Mouse (Mus musculus) lung, embryonic 14.5 days (tissue): ENCODE measurements around the gene Slc10a7. TPM values are rescaled to one million over a fixed set of nuclear protein-coding genes. Genes with fewer than 3 reads are reported as not detected.
A peak's percentile ranks its signal among the peaks of the same experiment; 100 is the strongest.

Source experiments
- ATAC-seq: fragments of 200-750 bp; cut with Nextera tagmentation; 2 replicates; pipeline ENCODE4 v1.8.0; 2017; ENCODE audit warnings: mild to moderate bottlenecking, moderate TSS enrichment, moderate library complexity; ENCODE audit not compliant: insufficient read depth
- DNase-seq: peaks from one replicate; pipeline ENCODE4 v3.0.0-alpha.2; 2015
- H3K27ac ChIP-seq: fragments of 300-500 bp; sonication (generic); 2 replicates; pipeline ENCODE4 v1.5.1; 2014; ENCODE audit warnings: low read depth, mild to moderate bottlenecking, moderate library complexity
- H3K27me3 ChIP-seq: fragments of 300-500 bp; sonication (generic); 2 replicates; pipeline ENCODE4 v1.6.1; 2014; ENCODE audit warnings: low read length, control low read depth; ENCODE audit not compliant: insufficient read depth
- H3K36me3 ChIP-seq: fragments of 300-500 bp; sonication (generic); 2 replicates; pipeline ENCODE4 v1.6.1; 2014; ENCODE audit warnings: control low read depth; ENCODE audit not compliant: insufficient read depth
- H3K4me1 ChIP-seq: fragments of 300-500 bp; sonication (generic); 2 replicates; pipeline ENCODE4 v1.6.1; 2014; ENCODE audit warnings: antibody characterized with exemption, control low read depth; ENCODE audit not compliant: insufficient read depth
- H3K4me2 ChIP-seq: fragments of 300-500 bp; sonication (generic); 2 replicates; pipeline ENCODE4 v1.6.1; 2014; ENCODE audit warnings: mild to moderate bottlenecking
- H3K4me3 ChIP-seq: fragments of 300-500 bp; sonication (generic); 2 replicates; pipeline ENCODE4 v1.5.1; 2014; ENCODE audit warnings: low read depth, low read length
- H3K9ac ChIP-seq: fragments of 300-500 bp; sonication (generic); 2 replicates; pipeline ENCODE4 v1.6.1; 2014
- H3K9me3 ChIP-seq: fragments of 300-500 bp; sonication (generic); 2 replicates; pipeline ENCODE4 v1.6.1; 2016; ENCODE audit warnings: low read depth, low read length, control low read depth
- CTCF ChIP-seq: IDR thresholded peaks from 2 replicates; pipeline ENCODE4 v1.5.1; 2016; ENCODE audit warnings: antibody characterized with exemption, low read depth
- WGBS: fragments of 180-500 bp; shearing (Covaris S2); extraction: QIAGEN DNeasy Blood & Tissue Kit; methylation state at CpG from one replicate; pipeline ENCODE4 v1.1.7; 2014; 5-methylcytosine and 5-hydroxymethylcytosine counted together
- polyA plus RNA-seq: library from polyadenylated mRNA; unstranded; fragments of >200 nt; fragmentation: Nextera tagmentation; extraction: Ambion mirVana; gene quantifications from 2 replicates; pipeline ENCODE4 v1.2.1, GENCODE M21; 2014

The Slc10a7 gene
- polyA plus RNA-seq, 1 experiment from 2014 or later, result 12.1 TPM

GRCm38 (mm10) chr8:78749861-78750825, 241.0 kb downstream of the Slc10a7 start:
- peak; percentile 14 for DNase-seq
- no peaks in the 10 kb centered on the region for H3K4me1 ChIP-seq
- H3K27me3 ChIP-seq, result no peaks in the 10 kb centered on the region
- no peak for ATAC-seq
- TF ChIP-seq CTCF, result no peak
- no peak overlapping the region for H3K4me2 ChIP-seq
- H3K9ac ChIP-seq, result no peak overlapping the region
- H3K27ac ChIP-seq, result no peak overlapping the region
- no peaks in the 10 kb centered on the region for H3K9me3 ChIP-seq
- WGBS, result 80% methylated on average over 8 of the region's 8 CpGs
- H3K36me3 ChIP-seq, result no peaks in the 10 kb centered on the region
- H3K4me3 ChIP-seq, result no peak overlapping the region

DNA sequence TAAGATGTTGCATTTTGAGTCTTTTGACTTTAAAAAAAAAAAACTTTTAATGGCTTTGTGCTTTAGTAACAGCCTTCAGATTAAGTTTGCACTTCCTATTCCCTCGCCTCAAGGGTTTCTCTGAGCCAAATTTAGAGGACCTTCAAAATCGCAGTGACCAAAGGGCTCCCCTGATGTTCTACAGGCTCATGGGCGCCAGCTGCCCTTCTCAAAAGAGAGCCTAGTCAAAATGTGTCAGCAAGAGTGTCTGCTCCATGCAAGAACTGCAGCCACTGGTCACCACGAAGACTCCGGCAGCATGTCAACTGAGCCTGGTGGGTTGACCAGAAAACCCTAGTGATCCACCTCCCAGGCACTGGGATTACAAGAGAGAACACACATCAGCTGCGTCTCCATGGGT, 242.0 kb downstream of the Slc10a7 start:
- Histone ChIP-seq H3K9me3 (peaks cover under 1% of the 10 kb centered on the region; the same call in 1 of the 2 replicates), H3K4me3 (no peak overlapping the region), H3K4me2 (no peak overlapping the region), H3K27me3 (no peaks in the 10 kb centered on the region), H3K27ac (no peak overlapping the region), H3K4me1 (no peaks in the 10 kb centered on the region), H3K36me3 (no peaks in the 10 kb centered on the region), H3K9ac (no peak overlapping the region)
- 81% methylated on average over 6 of the region's 6 CpGs for WGBS
- DNase-seq (no peak), ATAC-seq (no peak)
- TF ChIP-seq CTCF, result no peak

DNA sequence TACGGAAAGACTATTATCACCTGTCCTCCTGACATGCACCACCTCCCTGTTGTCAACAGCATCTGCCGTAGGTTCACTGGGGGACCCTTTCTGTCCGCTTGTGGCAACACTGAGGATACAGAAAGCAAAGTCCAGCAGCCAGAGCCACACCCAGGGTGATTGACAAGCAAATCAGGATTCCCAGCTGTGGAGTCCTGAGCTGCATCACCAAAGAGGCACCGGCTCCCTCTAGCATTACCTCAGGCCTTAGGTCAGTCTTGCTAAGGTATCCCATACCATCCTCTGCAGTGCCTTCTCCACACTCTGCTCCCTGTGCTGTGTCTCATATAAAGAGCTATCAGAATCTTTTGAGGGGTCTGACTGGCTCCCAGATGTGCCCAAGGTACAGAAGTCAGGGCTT, 245.8 kb downstream of the Slc10a7 start:
- no peaks in the 10 kb centered on the region for H3K36me3 ChIP-seq
- H3K4me3 ChIP-seq, result no peak overlapping the region
- no peak overlapping the region for H3K4me2 ChIP-seq
- no peak for TF ChIP-seq CTCF
- no peaks in the 10 kb centered on the region for H3K27me3 ChIP-seq
- H3K9me3 ChIP-seq, result peaks cover 5% of the 10 kb centered on the region; the same call in 1 of the 2 replicates
- ATAC-seq, result no peak
- no peak overlapping the region for H3K27ac ChIP-seq
- no peaks in the 10 kb centered on the region for H3K4me1 ChIP-seq
- no peak for DNase-seq
- 79% methylated on average over 4 of the region's 4 CpGs for WGBS
- H3K9ac ChIP-seq, result no peak overlapping the region

DNA sequence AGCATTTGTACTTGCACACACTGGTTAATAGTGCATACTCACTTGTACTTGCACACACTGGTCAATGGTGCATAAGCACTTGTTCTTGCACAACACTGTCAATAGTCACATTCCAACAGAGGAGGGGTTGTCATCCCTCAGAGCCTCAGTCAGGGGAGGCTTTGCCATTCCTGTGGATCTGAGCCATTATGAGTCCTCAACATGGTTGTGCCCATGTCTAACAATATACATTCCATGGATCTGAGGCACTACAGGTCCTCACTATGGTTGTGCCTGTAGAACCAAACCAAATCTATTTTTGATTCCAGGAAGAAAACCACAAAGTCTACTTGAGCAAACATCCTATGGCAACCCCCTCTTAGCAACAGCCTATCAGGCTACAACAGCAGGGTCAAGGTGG, 250.0 kb downstream of the Slc10a7 start:
- Histone ChIP-seq H3K9ac (no peak overlapping the region), H3K36me3 (no peaks in the 10 kb centered on the region), H3K27me3 (no peaks in the 10 kb centered on the region), H3K4me2 (no peak overlapping the region), H3K4me3 (no peak overlapping the region), H3K27ac (no peak overlapping the region), H3K4me1 (no peaks in the 10 kb centered on the region), H3K9me3 (peaks cover 9% of the 10 kb centered on the region; the same call in 1 of the 2 replicates)
- no peak for TF ChIP-seq CTCF
- ATAC-seq (no peak), DNase-seq (no peak)

- no peaks in the 10 kb centered on the region for H3K36me3 ChIP-seq
- H3K9me3 ChIP-seq, result peaks cover 4% of the 10 kb centered on the region; the same call in 1 of the 2 replicates
- H3K4me1 ChIP-seq, result no peaks in the 10 kb centered on the region
- ATAC-seq (no peak), DNase-seq (no peak)
- H3K27me3 ChIP-seq, result no peaks in the 10 kb centered on the region
- no peak for TF ChIP-seq CTCF
- H3K4me3 ChIP-seq, result no peak overlapping the region
- no peak overlapping the region for H3K4me2 ChIP-seq
- no peak overlapping the region for H3K27ac ChIP-seq
- no peak overlapping the region for H3K9ac ChIP-seq
Measured at GRCm38 (mm10) chr8:78764976-78765375, 255.8 kb downstream of the Slc10a7 start.

DNA sequence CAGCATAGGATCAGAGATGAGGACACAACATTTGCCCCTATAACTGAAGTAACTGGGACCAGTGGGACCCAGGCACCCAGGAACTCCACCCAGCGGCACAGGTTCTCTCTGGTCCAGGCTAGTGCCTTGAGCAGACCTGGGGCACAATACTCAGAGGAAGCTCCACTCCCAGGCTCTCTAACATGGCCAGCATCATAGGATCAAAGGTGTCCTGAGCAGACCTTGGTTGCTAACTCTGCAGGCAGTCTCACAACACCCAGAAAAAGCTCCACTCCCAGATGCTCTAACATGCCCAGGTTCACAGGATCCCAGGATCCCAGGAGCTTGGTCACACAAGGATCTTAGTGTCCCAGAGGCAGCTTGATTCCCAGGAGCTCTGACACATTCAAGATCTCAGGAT, 256.4 kb downstream of the Slc10a7 start:
- DNase-seq (no peak), ATAC-seq (no peak)
- peaks cover 4% of the 10 kb centered on the region; the same call in 1 of the 2 replicates for H3K9me3 ChIP-seq
- no peak for TF ChIP-seq CTCF
- no peak overlapping the region for H3K27ac ChIP-seq
- no peak overlapping the region for H3K4me3 ChIP-seq
- H3K27me3 ChIP-seq, result no peaks in the 10 kb centered on the region
- no peaks in the 10 kb centered on the region for H3K36me3 ChIP-seq
- H3K9ac ChIP-seq, result no peak overlapping the region
- no peak overlapping the region for H3K4me2 ChIP-seq
- no peaks in the 10 kb centered on the region for H3K4me1 ChIP-seq
- 79% methylated on average over 1 of the region's 1 CpGs for WGBS

DNA sequence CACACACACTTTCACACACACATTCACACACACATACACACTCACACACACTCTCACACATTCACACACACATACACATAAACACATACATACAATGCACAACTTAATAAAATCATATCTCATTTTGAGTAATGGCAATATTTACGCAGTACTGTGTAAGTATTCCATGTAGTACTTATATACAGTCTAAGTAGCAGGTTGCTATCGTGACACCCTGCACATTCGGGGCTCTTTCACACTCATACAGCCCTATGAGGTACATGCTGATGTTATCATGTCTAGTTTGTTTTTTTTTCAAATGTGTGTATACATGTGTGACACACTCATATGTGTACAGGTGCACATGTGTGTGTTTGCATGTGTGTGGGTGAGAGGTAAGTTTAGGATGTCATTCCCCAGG, 261.4 kb downstream of the Slc10a7 start:
- no peaks in the 10 kb centered on the region for H3K36me3 ChIP-seq
- ATAC-seq (no peak), DNase-seq (no peak)
- WGBS, result 70% methylated on average over 3 of the region's 3 CpGs
- H3K4me1 ChIP-seq, result no peaks in the 10 kb centered on the region
- 0 out of 2 replicates have a peak overlapping the region, but pooled peaks have one; percentile 21 for H3K27ac ChIP-seq
- no peaks in the 10 kb centered on the region for H3K27me3 ChIP-seq
- H3K4me2 ChIP-seq, result no peak overlapping the region
- TF ChIP-seq CTCF, result no peak
- no peak overlapping the region for H3K9ac ChIP-seq
- no peak overlapping the region for H3K4me3 ChIP-seq
- no peaks in the 10 kb centered on the region for H3K9me3 ChIP-seq
